Mouse (Mus musculus) ES-CJ7 (cell line): Measurements from ENCODE around the gene Akap1.

ENCODE experiments used
- DNase-seq: peaks from one replicate; pipeline ENCODE4 v3.0.0; 2011; ENCODE audit warnings: low read depth, low spot score

Akap1 gene

GRCm38 (mm10) chr11:88884376-88885065 is 20.1 kb upstream of the Akap1 start:
- DNase-seq, result no peak

DNA sequence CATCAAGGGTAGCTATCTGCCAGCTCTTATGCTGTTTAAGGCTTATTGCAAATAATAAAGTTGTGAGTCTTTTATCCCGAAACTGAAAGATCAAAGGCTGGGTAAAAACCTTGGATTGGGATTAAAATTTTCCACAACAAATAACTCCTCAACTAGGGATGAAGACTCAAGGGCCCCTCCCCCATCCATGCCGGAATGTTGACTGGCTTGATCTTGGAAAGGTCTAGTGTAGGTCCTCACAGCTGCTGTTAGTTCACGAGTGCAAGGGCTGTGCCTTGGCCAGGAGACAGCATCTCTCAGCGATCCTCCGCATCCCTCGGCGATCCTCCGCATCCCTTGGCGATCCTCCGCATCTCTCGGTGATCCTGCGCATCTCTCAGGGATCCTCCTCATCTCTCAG is 13.6 kb upstream of the Akap1 start:
- DNase-seq, result peak; percentile 69

DNA sequence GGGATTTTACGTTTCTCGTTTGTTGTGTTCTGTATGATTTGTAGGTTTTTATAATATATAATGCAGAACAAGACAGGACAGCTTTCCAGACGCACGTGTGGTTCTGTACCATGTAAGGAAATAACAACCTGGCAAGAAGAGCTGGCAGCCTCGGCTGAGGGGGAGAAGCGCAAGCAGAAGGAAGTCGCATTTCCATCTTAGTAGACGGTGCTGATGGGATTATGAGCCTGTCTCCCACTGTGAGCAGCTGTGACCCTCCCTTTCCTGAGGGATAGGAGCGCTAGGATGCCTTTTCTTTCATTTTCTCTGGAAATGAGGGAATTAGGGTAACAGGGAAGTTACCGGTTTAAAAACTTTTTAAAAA is 9.3 kb upstream of the Akap1 start:
- DNase-seq, result no peak

GRCm38 (mm10) chr11:88873027-88873666 is 8.8 kb upstream of the Akap1 start:
- peak; percentile 79 for DNase-seq

GRCm38 (mm10) chr11:88869443-88869842 is 5.1 kb upstream of the Akap1 start:
- DNase-seq, result no peak

DNA sequence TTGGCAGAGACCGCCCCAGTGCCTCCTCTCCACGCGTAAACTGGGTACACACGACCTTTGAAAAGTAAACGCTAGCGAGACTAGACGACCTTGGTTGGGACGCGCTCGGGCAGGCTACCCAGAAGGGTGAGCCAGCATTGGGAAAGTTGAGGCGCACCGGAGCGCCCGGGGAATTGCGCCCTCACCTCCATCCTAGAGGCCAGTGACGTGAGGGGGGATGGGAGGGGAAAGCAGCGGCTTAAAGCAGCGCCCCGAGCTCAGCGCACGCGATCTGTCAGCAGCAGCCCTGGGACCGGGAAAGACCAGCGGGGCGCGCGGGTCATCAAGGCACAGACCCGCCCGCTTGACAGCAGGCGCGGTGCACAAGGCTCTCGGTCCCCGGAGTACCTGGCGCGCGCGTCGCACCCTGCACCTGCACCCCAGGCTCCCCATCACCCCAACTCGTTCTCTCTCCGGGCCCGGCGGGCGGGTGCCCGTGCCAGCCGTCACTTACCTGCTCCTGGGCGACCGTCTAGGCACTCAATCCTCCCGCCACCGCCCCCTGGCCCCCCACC is 405 bp downstream of the Akap1 start:
- DNase-seq, result peak; percentile 65

- no peak for DNase-seq
Observed at GRCm38 (mm10) chr11:88863071-88863903, 1.1 kb downstream of the Akap1 start.

DNA sequence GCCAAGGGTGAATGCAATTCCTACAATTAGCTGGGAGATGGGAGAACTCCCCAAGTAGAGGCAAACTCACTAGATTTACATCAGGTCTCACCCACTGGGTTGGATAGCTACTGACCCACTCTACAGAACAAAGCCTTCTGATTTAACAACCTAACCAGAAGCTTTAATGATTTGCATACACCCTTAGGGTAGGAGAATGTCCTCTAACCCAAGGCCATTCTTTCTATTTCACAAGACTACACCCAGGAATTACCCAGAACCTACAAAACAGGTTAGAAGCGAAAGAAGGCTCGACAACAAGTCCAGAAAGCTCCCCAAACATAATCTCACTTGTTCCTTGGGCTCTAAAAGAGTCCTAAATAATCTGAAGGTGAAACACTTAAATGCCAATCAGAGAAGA is 2.0 kb downstream of the Akap1 start:
- DNase-seq, result peak; percentile 90

GRCm38 (mm10) chr11:88861060-88861459 is 3.3 kb downstream of the Akap1 start:
- no peak for DNase-seq

GRCm38 (mm10) chr11:88860641-88861040 is 3.7 kb downstream of the Akap1 start:
- DNase-seq, result no peak

GRCm38 (mm10) chr11:88857311-88858005 is 6.9 kb downstream of the Akap1 start:
- DNase-seq, result no peak

DNA sequence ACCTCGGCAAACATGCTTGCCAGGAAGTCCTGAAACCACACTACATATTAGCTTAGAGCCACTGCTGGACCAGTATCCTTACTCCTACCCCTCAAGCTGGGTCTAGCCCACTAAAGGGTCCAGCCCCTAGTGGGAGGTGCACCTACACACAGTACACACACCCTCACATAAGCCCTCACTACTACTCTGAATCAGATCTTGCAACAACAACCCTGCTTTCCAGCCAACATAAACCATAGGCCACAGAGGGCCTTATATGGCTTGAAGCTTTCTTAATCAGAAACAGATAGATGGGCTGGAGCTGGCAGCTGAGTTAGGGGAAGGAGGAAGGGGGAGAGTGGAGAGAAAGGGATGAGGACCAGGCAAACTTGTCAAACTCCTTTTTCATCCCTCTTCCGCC is 8.0 kb downstream of the Akap1 start:
- no peak for DNase-seq

DNA sequence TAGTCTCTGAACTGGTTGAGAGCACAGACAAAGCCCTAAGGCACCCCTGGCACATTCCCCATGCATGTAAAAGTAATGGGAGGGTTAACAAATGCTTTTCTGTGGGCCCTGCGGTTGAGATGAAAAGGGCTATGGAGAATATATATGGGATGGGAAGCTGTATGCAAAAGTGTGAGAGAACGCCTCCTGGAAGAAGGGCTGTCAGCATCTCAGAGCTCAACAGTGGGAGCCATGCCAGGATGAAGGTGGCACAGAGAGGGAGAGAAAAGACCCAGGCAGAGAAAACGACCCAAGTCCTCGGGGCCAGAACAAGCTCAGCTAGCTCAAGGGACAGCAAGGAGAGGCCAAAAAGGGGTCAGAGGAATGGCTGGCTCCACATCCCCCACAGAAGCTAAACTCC is 8.6 kb downstream of the Akap1 start:
- no peak for DNase-seq

GRCm38 (mm10) chr11:88853588-88853987 is 10.8 kb downstream of the Akap1 start:
- DNase-seq, result no peak

- DNase-seq, result no peak
Observed at GRCm38 (mm10) chr11:88852806-88853205, 11.6 kb downstream of the Akap1 start.

DNA sequence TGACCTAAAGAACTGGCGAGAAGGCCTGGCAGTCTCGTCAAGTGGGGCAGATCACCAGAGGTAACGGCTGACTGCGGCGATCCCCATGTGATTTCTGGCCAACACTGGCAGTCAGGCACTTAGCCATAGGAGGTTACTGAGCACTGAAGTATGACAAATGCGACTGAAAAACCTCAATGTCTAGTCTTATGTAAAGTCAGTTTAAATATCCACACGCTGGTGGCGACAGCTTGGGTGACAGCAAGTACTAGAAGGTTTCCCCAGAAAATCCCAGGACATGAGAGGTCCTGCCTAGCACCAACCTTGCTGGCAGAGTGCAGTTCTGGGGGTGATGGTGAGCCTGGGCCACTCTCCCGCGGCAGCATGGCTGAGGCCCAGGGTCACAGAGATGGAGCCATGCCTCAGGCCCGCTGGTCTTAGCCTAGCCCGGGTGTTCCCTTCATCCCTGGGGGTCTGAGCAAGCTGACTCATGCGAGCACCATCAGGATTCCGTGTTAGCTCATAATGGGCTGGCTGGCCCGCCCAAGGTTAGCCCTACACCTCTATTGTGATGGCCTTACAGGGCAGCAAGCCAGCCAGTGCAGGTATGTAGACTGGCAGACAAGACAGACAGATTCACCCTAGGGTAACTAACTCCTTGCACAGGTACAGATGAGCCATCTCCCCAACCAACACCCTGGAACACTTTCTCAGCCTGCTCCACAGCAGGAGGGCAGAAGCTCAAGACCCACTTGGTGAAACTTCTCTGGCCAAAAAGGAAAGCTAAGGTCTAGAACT is 13.1 kb downstream of the Akap1 start:
- DNase-seq, result no peak

DNA sequence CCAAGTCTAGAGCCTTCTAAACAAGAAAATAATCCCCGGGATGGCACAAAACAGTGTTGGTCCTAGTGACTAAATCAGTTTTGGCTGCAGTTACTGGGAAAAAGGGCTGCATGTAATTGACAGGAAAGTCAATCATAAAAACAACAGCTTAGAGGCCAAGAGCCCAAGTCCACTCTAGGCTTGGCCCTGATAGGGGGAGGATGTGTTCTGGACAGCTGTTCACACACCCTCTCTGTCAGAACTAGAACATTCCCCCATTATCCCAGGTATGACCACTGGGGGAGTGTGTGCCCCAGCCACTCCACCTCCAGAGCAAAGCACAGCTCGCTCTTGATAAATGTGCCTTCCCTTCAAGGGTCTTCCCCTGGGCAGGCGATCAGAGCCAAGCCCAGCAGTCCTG is 14.7 kb downstream of the Akap1 start:
- no peak for DNase-seq

DNA sequence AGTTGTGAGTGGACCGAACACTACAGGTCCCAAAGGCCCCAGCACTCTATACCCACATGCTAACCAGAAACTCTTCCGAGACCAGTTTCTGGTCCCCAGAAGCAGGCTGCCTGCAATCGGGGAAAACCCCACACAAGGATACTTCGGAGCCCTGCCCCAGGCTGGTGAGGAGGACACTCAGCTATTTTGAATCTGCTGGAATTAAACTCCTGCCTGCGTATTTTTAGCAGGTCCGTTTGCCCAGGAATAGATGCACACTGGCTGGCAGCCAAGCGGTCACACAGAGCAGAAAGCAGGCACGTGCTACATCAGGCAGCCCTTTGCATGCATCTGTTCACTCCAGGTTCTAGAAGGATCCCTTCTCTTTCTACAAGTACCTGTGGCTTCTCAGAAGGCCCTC is 15.1 kb downstream of the Akap1 start:
- DNase-seq, result no peak

DNA sequence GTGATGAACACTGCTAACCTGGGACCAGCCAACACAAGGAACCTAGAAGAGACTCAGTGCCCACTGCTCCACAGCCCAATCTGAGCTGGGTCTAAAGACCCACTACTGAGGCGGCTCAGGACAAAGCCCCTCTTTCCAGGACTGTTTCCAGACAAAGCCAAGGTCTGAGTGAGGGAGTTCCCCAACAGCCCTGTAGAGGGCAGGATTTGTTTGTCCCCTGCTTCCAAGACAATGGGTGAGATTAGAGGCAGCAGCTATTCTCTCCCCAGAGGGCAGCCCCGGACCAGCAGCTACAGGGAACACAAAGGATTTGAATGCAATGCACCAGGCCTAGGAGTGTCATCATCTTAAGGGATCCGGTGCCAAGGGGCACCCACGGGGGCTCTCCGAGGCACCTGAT is 15.8 kb downstream of the Akap1 start:
- DNase-seq, result peak; percentile 74

DNA sequence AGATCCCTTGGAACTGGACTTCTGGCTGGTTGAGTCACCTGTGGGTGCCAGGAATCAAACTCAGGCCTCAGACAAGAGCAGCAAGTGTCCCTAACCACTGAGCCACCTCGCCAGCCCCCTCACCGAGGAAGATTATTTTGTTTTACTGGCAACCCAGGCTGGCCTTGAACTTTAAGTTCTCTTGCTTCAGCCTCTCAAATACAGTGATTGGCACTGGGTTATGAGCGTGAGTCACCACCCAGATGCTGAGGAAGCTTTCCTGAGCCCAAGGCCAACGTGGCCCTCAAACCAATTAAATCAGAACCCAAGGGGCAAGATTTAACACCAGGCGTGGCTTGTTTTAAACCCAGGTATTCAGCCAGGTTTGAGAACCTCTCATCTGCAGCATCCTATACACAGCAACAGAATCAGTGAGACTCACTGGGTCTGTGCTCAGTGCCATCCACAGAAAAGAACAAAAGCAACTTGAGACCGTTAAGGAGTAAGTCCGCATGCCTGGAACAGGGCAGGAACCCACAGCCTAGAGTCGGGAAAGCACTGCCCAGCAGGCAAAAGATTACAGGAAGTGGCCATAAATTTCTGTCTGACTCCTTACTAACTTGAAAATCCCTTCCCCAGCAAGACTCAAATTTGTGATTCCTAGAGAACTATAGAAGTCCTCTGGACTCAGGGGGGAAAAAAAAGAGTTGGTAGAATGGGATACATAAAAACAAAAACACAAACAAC is 16.9 kb downstream of the Akap1 start:
- no peak for DNase-seq
